Mouse (Mus musculus) hindbrain, embryonic 11.5 days (tissue): ENCODE data around the gene Gm20388. TPM values are rescaled to one million over a fixed set of nuclear protein-coding genes. Genes with fewer than 3 reads are reported as not detected.

Experiments used
- ATAC-seq: fragments of 200-750 bp; cut with Nextera tagmentation; 2 replicates; pipeline ENCODE4 v1.8.0; 2017; ENCODE audit warnings: mild to moderate bottlenecking, moderate TSS enrichment, moderate library complexity; ENCODE audit not compliant: low FRiP score
- DNase-seq: peaks from one replicate; pipeline ENCODE4 v3.0.0-alpha.2; 2015; ENCODE audit warnings: low spot score
- H3K27ac ChIP-seq: fragments of 300-500 bp; sonication (generic); 2 replicates; pipeline ENCODE4 v1.5.1; 2014; ENCODE audit warnings: mild to moderate bottlenecking, low read depth, low read length
- H3K27me3 ChIP-seq: fragments of 300-500 bp; sonication (generic); 2 replicates; pipeline ENCODE4 v1.6.1; 2014; ENCODE audit warnings: mild to moderate bottlenecking, low read length, moderate library complexity, mixed read lengths; ENCODE audit not compliant: control insufficient read depth, insufficient read depth
- H3K36me3 ChIP-seq: fragments of 300-500 bp; sonication (generic); 2 replicates; pipeline ENCODE4 v1.6.1; 2014; ENCODE audit warnings: mild to moderate bottlenecking, low read length, moderate library complexity, mixed read lengths; ENCODE audit not compliant: control insufficient read depth, insufficient read depth
- H3K4me1 ChIP-seq: fragments of 300-500 bp; sonication (generic); replicated peaks from 2 replicates; pipeline ENCODE4 v1.6.1; 2014; ENCODE audit warnings: low read length, mixed read lengths; ENCODE audit not compliant: control insufficient read depth, insufficient read depth
- H3K4me2 ChIP-seq: fragments of 300-500 bp; sonication (generic); replicated peaks from 2 replicates; pipeline ENCODE4 v1.6.1; 2014; ENCODE audit warnings: mild to moderate bottlenecking, low read depth, low read length
- H3K4me3 ChIP-seq: fragments of 300-500 bp; sonication (generic); 2 replicates; pipeline ENCODE4 v1.5.1; 2014; ENCODE audit warnings: low read depth, low read length
- H3K9ac ChIP-seq: fragments of 300-500 bp; sonication (generic); 2 replicates; pipeline ENCODE4 v1.6.1; 2014; ENCODE audit warnings: low read depth, low read length
- H3K9me3 ChIP-seq: fragments of 300-500 bp; sonication (generic); 2 replicates; pipeline ENCODE4 v1.6.1; 2016; ENCODE audit warnings: low read length; ENCODE audit not compliant: control insufficient read depth
- WGBS: fragments of 180-500 bp; shearing (Covaris S2); extraction: QIAGEN DNeasy Blood & Tissue Kit; methylation state at CpG from one replicate; pipeline ENCODE4 v1.1.7; 2014; 5-methylcytosine and 5-hydroxymethylcytosine counted together
- polyA plus RNA-seq: library from polyadenylated mRNA; unstranded; fragments of >200 nt; fragmentation: Nextera tagmentation; extraction: Ambion mirVana; gene quantifications from 2 replicates; pipeline ENCODE4 v1.2.1, GENCODE M21; 2014

Gm20388 gene
- polyA plus RNA-seq, 1 experiment from 2014 or later = 11.8 TPM

DNA sequence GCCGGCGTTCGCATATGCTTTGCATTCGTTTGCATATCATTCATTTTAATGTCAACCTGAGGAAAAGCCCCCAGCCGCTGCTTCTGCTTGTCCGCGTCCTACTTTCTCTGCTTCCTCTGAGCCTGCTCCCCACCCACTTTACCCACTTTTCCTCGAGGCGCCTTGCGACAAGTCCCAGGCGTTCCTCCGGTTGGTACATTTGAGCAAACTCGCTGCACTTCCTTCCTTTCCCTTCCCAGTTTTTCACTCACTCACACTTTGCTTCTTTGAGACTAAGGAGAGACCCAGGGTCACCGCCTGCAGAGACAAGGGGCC, 2768.2 kb downstream of the Gm20388 start:
- no peak; the same call in 1 of the 2 replicates for ATAC-seq

DNA sequence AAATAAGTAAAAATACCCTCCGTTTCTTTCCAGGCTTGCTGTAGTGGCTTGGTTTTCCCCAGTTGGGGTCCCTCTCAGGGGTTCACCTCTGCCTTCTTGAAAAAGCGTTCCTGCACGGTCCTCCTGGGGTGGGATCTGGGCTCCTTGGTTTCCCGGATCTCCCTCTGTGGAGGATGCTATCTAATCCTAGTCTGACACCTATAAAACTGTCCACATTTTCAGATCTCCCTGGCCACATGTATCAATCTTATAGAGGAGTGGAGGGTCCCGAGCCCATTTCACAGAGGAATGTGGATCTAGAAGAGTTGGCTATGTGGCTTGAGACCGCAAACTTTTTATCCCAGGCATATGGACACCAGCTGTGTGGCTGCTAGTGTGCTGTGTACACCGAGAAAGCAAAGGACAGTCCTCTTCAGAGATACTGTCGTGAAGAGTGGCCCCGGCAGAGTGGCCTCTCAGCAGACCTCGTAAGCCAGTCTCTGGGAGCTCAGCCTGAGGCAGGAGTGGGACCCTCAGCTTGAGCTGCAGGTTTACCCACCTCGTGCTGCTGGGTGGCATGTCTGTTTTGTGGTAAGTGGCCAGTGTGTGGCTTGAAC, 2768.8 kb downstream of the Gm20388 start:
- Histone ChIP-seq H3K4me2 (peak overlapping the region; percentile 97; the same call in 1 of the 2 replicates), H3K9ac (peak overlapping the region; percentile 23; the same call in 1 of the 2 replicates), H3K36me3 (no peaks in the 10 kb centered on the region), H3K4me1 (peaks cover 7% of the 10 kb centered on the region; the same call in 1 of the 2 replicates), H3K27ac (no peak overlapping the region), H3K9me3 (no peaks in the 10 kb centered on the region), H3K4me3 (no peak overlapping the region), H3K27me3 (peaks cover 37% of the 10 kb centered on the region)
- DNase-seq (no peak), ATAC-seq (no peak)
- WGBS = 25% methylated on average over 11 of the region's 11 CpGs

More for the DNA sequence above, 2768.2 kb downstream of the Gm20388 start:
- H3K4me3 ChIP-seq = peak overlapping the region; percentile 58
- no peaks in the 10 kb centered on the region for H3K36me3 ChIP-seq
- H3K4me2 ChIP-seq = peak overlapping the region; percentile 97
- no peaks in the 10 kb centered on the region for H3K9me3 ChIP-seq
- no peak for DNase-seq
- peaks cover 7% of the 10 kb centered on the region; the same call in 1 of the 2 replicates for H3K4me1 ChIP-seq
- WGBS = 2% methylated on average over 14 of the region's 14 CpGs
- H3K9ac ChIP-seq = no peak overlapping the region; the same call in 1 of the 2 replicates
- peaks cover 37% of the 10 kb centered on the region for H3K27me3 ChIP-seq
- no peak overlapping the region for H3K27ac ChIP-seq

GRCm38 (mm10) chr8:122680171-122680570, 2769.5 kb downstream of the Gm20388 start:
- Histone ChIP-seq H3K4me1 (peaks cover 7% of the 10 kb centered on the region; the same call in 1 of the 2 replicates), H3K4me2 (no peak overlapping the region), H3K9me3 (no peaks in the 10 kb centered on the region), H3K27ac (no peak overlapping the region), H3K4me3 (no peak overlapping the region), H3K36me3 (no peaks in the 10 kb centered on the region), H3K9ac (no peak overlapping the region), H3K27me3 (peaks cover 37% of the 10 kb centered on the region)
- WGBS = 40% methylated on average over 7 of the region's 7 CpGs
- ATAC-seq (no peak), DNase-seq (no peak)

DNA sequence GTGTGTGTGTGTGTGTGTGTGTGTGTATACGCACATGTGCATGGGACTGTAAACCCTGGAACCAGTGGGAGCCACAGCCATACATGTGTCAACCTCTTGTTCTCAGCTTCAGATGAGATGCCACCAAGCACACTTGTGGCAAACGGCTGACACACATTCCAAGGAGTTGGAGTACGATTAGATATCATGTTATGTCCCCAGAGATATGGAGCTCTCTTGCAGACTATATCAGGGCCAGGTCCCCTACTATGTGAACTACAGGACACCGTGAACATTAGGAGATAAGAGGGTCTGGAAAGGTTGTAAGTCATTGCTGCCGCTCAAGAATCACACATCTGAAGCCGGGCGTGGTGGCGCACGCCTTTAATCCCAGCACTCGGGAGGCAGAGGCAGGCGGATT, 2772.2 kb downstream of the Gm20388 start:
- Histone ChIP-seq H3K36me3 (no peaks in the 10 kb centered on the region), H3K4me3 (no peak overlapping the region), H3K27ac (no peak overlapping the region), H3K9me3 (no peaks in the 10 kb centered on the region), H3K9ac (no peak overlapping the region), H3K27me3 (peaks cover 21% of the 10 kb centered on the region), H3K4me1 (peaks cover 3% of the 10 kb centered on the region; the same call in 1 of the 2 replicates), H3K4me2 (no peak overlapping the region)
- ATAC-seq = no peak
- no peak for DNase-seq
- WGBS = 90% methylated on average over 11 of the region's 11 CpGs

DNA sequence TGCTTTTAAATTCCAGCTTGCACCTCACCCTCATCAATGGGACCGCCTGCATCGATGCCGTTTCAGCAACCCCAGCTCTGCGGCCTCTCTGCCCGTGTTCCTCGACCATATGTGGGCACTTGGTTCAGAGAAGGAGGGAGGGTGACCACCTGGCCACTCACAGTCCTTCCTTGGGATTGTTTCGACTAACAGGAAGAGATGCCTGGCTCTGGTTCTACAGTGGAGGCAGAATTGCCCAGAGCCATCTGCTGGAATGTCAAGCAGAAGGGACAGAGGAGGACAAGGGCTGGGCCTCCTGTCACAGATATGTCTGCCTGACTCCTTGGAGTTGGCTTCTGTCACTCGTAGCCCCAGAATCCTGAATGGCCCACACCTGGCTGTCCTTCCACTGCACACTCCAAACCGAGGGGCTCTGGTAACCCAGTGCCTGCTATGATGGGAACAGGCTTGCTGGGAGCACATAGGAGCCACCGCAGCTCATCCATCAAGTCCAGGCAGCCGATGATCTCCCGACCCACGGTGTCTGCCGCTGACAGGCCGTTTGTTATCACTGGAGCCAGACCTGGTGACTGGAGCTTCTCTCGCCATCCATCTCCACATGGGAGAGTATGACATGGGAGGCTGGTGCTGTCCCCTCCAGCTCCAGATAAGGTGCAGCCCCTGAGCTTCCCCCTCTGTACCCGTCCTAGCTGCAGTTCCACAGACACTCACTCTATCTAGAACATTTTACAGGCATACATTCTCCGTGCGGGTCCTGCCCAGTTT, 2774.6 kb downstream of the Gm20388 start:
- Histone ChIP-seq H3K4me3 (no peak overlapping the region), H3K9ac (no peak overlapping the region), H3K27me3 (peaks cover 8% of the 10 kb centered on the region; the same call in 1 of the 2 replicates), H3K4me2 (no peak overlapping the region), H3K4me1 (no peaks in the 10 kb centered on the region), H3K9me3 (no peaks in the 10 kb centered on the region), H3K36me3 (no peaks in the 10 kb centered on the region), H3K27ac (no peak overlapping the region)
- 64% methylated on average over 19 of the region's 19 CpGs for WGBS
- ATAC-seq (no peak; the same call in 1 of the 2 replicates), DNase-seq (no peak)

DNA sequence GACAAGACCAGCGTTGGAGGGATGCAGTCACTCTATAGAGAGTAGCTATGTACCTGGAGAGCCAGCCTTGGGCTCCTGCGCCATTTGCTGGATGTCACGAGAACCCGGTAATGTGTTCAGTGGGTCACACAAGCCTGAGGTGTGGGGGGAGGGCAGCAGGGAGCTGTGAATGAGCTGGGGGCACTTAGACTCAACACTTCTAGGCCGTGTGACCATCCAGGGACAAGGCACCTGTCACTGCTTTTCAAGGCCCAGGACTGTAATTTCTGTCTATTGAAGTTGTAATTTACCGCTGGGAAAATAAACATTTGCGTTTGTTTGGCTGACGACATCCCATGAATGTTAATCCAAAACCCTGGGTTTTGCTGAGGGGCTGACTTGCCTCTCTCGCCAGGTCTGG, 2776.2 kb downstream of the Gm20388 start:
- 82% methylated on average over 9 of the region's 9 CpGs for WGBS
- DNase-seq = no peak
- Histone ChIP-seq H3K4me1 (no peaks in the 10 kb centered on the region), H3K9me3 (no peaks in the 10 kb centered on the region), H3K36me3 (no peaks in the 10 kb centered on the region), H3K4me2 (no peak overlapping the region), H3K4me3 (no peak overlapping the region), H3K9ac (no peak overlapping the region), H3K27ac (no peak overlapping the region), H3K27me3 (peaks cover under 1% of the 10 kb centered on the region; the same call in 1 of the 2 replicates)
- ATAC-seq = no peak

DNA sequence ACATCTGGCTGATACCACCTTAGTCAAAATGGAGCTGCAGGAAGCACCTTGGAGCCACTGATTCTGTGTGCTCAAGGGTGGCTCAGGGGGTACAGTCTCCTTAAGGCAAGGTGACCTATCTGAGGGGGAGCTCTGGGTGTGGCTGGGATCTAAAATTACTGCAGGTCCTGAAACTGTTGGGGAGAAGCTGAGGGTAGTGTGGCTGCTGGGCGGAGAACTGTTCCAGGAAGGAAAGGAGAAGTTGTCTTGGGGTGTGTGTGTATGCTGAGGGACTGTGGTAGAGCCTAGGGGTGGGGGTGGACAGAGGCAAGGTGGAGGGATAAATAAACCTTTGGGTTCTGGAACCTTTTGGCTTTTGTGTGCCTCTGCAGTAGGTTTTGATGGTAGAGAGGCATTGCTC, 2778.7 kb downstream of the Gm20388 start:
- H3K27me3 ChIP-seq = no peaks in the 10 kb centered on the region
- 89% methylated on average over 1 of the region's 1 CpGs for WGBS
- H3K4me3 ChIP-seq = no peak overlapping the region
- H3K27ac ChIP-seq = no peak overlapping the region
- H3K4me2 ChIP-seq = no peak overlapping the region
- no peak overlapping the region for H3K9ac ChIP-seq
- H3K4me1 ChIP-seq = no peaks in the 10 kb centered on the region
- no peaks in the 10 kb centered on the region for H3K9me3 ChIP-seq
- H3K36me3 ChIP-seq = no peaks in the 10 kb centered on the region
- ATAC-seq = no peak
- no peak for DNase-seq

DNA sequence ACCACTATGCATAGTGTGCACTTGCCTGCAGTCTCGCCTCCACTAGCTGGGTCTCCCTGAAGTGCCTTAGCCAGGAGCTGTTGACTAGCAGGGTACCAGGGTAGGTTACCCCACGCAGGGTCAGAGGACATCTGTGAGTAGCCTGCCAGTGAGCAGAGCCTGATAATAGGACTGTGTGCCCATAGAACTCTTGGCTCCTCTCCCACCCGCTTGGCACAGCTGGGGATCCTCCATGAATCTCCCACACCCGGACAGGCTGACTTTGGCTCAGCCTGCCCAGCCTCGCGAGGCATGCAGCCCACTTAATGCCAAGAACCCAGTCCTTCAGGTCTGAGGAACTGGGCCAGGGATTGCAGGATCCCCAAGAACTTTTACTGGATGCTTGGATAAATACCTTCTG, 2780.4 kb downstream of the Gm20388 start:
- no peaks in the 10 kb centered on the region for H3K9me3 ChIP-seq
- no peak overlapping the region for H3K4me2 ChIP-seq
- H3K27me3 ChIP-seq = no peaks in the 10 kb centered on the region
- DNase-seq (no peak), ATAC-seq (no peak)
- no peaks in the 10 kb centered on the region for H3K36me3 ChIP-seq
- H3K4me3 ChIP-seq = no peak overlapping the region
- H3K9ac ChIP-seq = no peak overlapping the region
- H3K27ac ChIP-seq = no peak overlapping the region
- H3K4me1 ChIP-seq = no peaks in the 10 kb centered on the region
- WGBS = 84% methylated on average over 6 of the region's 6 CpGs

- no peaks in the 10 kb centered on the region for H3K27me3 ChIP-seq
- no peaks in the 10 kb centered on the region for H3K4me1 ChIP-seq
- no peak overlapping the region for H3K4me2 ChIP-seq
- no peak overlapping the region for H3K4me3 ChIP-seq
- WGBS = 77% methylated on average over 8 of the region's 8 CpGs
- H3K27ac ChIP-seq = no peak overlapping the region
- no peak overlapping the region for H3K9ac ChIP-seq
- H3K9me3 ChIP-seq = no peaks in the 10 kb centered on the region
- DNase-seq = no peak
- no peaks in the 10 kb centered on the region for H3K36me3 ChIP-seq
- no peak for ATAC-seq
Observed at GRCm38 (mm10) chr8:122692152-122692551, 2781.5 kb downstream of the Gm20388 start.
